ENCODE assay signal across 23 mouse cellular contexts in the genomic region with DNA sequence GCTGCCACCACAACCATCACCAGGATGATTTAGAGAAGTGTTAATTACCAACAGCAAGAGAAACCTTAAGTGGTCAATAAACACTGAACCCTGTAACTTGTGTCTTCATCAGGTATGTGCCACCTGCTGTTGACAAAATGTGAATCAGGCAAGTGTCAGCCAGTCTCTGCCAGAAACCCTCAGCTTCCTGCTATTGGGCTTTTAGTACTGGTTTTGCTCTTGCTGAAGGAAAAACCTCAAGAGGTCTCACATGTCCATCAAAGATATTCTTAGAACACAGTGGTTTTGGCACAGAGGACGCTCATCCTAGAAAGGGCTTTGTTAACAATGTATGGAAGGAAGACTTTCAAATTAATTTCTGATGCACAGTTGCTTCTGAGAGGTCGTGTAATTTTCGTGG.
"Had no signal": no experiment of that assay in that cellular context is flagged by ENCODE, and none has a peak within 500 bp of the region (broad histone marks: within the 10 kb centered on the region; RNA-seq: fewer than 3 reads in every experiment).

No protein-coding gene starts in this region.

- H3K27me3 ChIP-seq: limb, embryonic 13.5 days; liver, embryonic 12.5 days; liver, embryonic 15.5 days; lung, embryonic 15.5 days; neural tube, embryonic 13.5 days; stomach, embryonic 15.5 days had no signal

- H3K36me3 ChIP-seq: limb, embryonic 10.5 days; limb, embryonic 13.5 days; liver, embryonic 12.5 days; liver, embryonic 15.5 days; lung, embryonic 15.5 days; midbrain, embryonic 10.5 days; neural tube, embryonic 13.5 days; stomach, embryonic 15.5 days had no signal

- DNase-seq: kidney, adult 2 months; kidney, postnatal 25 days; layer of hippocampus, adult 9-11 months; liver; lung, adult 18-20 months; lung, postnatal 10 days; lung, postnatal 36 days; midbrain, embryonic 14.5 days; retina, postnatal 1 day; right cerebral cortex, postnatal 25 days; spleen, adult 18-20 months; thymus, postnatal 14 days; thymus, postnatal 4 days had no signal

- H3K4me3 ChIP-seq: layer of hippocampus, adult 2 months; limb, embryonic 10.5 days; limb, embryonic 13.5 days; liver, embryonic 12.5 days; liver, embryonic 15.5 days; lung, embryonic 15.5 days; midbrain, embryonic 10.5 days; neural tube, embryonic 13.5 days; stomach, embryonic 15.5 days had no signal

- ATAC-seq: liver, embryonic 12.5 days had no signal

- H3K27ac ChIP-seq: kidney, postnatal 0 days; layer of hippocampus, adult 2 months; limb, embryonic 10.5 days; limb, embryonic 13.5 days; liver, embryonic 12.5 days; liver, embryonic 15.5 days; lung, embryonic 15.5 days; midbrain, embryonic 10.5 days; neural tube, embryonic 13.5 days; stomach, embryonic 15.5 days had no signal

- H3K4me2 ChIP-seq: limb, embryonic 13.5 days; liver, embryonic 12.5 days; liver, embryonic 15.5 days; lung, embryonic 15.5 days; neural tube, embryonic 13.5 days; stomach, embryonic 15.5 days had no signal

- H3K9me3 ChIP-seq: limb, embryonic 10.5 days; limb, embryonic 13.5 days; liver, embryonic 12.5 days; liver, embryonic 15.5 days; lung, embryonic 15.5 days; midbrain, embryonic 10.5 days; neural tube, embryonic 13.5 days; stomach, embryonic 15.5 days had no signal

- H3K4me1 ChIP-seq: limb, embryonic 10.5 days; limb, embryonic 13.5 days; liver, embryonic 15.5 days; lung, embryonic 15.5 days; midbrain, embryonic 10.5 days; neural tube, embryonic 13.5 days; stomach, embryonic 15.5 days had no signal

- H3K9ac ChIP-seq: limb, embryonic 13.5 days; liver, embryonic 12.5 days; liver, embryonic 15.5 days; lung, embryonic 15.5 days; neural tube, embryonic 13.5 days; stomach, embryonic 15.5 days had no signal
